ENCODE assay signal across 8 mouse cellular contexts in genomic region chr10:78575690-78576089, GRCm38 (mm10). TPM values are rescaled to one million over a fixed set of nuclear protein-coding genes. Genes with fewer than 3 reads are reported as not detected.
DNase-seq lines count a peak whose midpoint lies in the region; ATAC-seq lines count a peak whose summit lies in the region.

No protein-coding gene starts in this region.

- peak overlapping the region; percentile 73; the same call in 1 of the 2 replicates for H3K9ac ChIP-seq in kidney, embryonic 16.5 days (replicated peaks; ENCODE audit: low read length)
- peak overlapping the region; percentile 84 for H3K9ac ChIP-seq in liver, embryonic 13.5 days

- 83% methylated on average over 2 of the region's 2 CpGs for WGBS in heart, embryonic 10.5 days
- WGBS in kidney, embryonic 16.5 days: 76% methylated on average over 2 of the region's 2 CpGs
- 82% methylated on average over 2 of the region's 2 CpGs for WGBS in liver, embryonic 13.5 days (ENCODE audit: insufficient replicate concordance)

- ATAC-seq in kidney, embryonic 16.5 days (ENCODE audit: low FRiP score, low TSS enrichment): no peak
- ATAC-seq in liver, embryonic 13.5 days (ENCODE audit: low read depth): no peak

- peak overlapping the region; percentile 94; the same call in 1 of the 2 replicates for H3K27ac ChIP-seq in heart, embryonic 10.5 days
- H3K27ac ChIP-seq in kidney, embryonic 16.5 days (ENCODE audit: low read length): no peak overlapping the region
- H3K27ac ChIP-seq in liver, embryonic 13.5 days: peak overlapping the region; percentile 87

- H3K36me3 ChIP-seq in heart, embryonic 10.5 days: peaks cover 42% of the 10 kb centered on the region
- peaks cover 20% of the 10 kb centered on the region for H3K36me3 ChIP-seq in kidney, embryonic 16.5 days (ENCODE audit: insufficient read depth, low read length)
- peaks cover 39% of the 10 kb centered on the region for H3K36me3 ChIP-seq in liver, embryonic 13.5 days

- peak; percentile 50 to 53 for DNase-seq in lung, adult 18-20 months
- DNase-seq in lung, postnatal 25 days (ENCODE audit: low spot score): no peak
- DNase-seq in c-Kit-positive CD71-positive TER-119-positive erythroid progenitor cells, embryonic 14.5 days (ENCODE audit: low spot score): peak; percentile 14
- peak; percentile 56 for DNase-seq in heart, embryonic 10.5 days (ENCODE audit: low spot score)
- DNase-seq in liver, embryonic 13.5 days: no peak
- peak; percentile 55 for DNase-seq in ovary, postnatal 36 days (ENCODE audit: low spot score)
- DNase-seq in natural killer cell, adult 2 months (ENCODE audit: low spot score in 2 of 2): no peak

- no peaks in the 10 kb centered on the region for H3K27me3 ChIP-seq in heart, embryonic 10.5 days (ENCODE audit: insufficient read depth, poor library complexity, severe bottlenecking)
- H3K27me3 ChIP-seq in kidney, embryonic 16.5 days (ENCODE audit: insufficient read depth, low read length): no peaks in the 10 kb centered on the region
- H3K27me3 ChIP-seq in liver, embryonic 13.5 days: no peaks in the 10 kb centered on the region

- peaks cover 10% of the 10 kb centered on the region; the same call in 1 of the 2 replicates for H3K4me1 ChIP-seq in heart, embryonic 10.5 days
- H3K4me1 ChIP-seq in kidney, embryonic 16.5 days (ENCODE audit: insufficient read depth, low read length): peaks cover 7% of the 10 kb centered on the region
- H3K4me1 ChIP-seq in liver, embryonic 13.5 days (replicated peaks): peaks cover 30% of the 10 kb centered on the region

- H3K4me3 ChIP-seq in heart, embryonic 10.5 days: peak overlapping the region; percentile 71; the same call in 1 of the 2 replicates
- H3K4me3 ChIP-seq in kidney, embryonic 16.5 days (ENCODE audit: low read length): no peak overlapping the region
- H3K4me3 ChIP-seq in liver, embryonic 13.5 days (replicated peaks): peak overlapping the region; percentile 78

- no peaks in the 10 kb centered on the region for H3K9me3 ChIP-seq in heart, embryonic 10.5 days
- H3K9me3 ChIP-seq in kidney, embryonic 16.5 days (ENCODE audit: low read length): no peaks in the 10 kb centered on the region
- no peaks in the 10 kb centered on the region for H3K9me3 ChIP-seq in liver, embryonic 13.5 days (replicated peaks)

- peak overlapping the region; percentile 63; the same call in 1 of the 2 replicates for H3K4me2 ChIP-seq in kidney, embryonic 16.5 days (replicated peaks; ENCODE audit: low read depth, low read length)
- peak overlapping the region; percentile 89 for H3K4me2 ChIP-seq in liver, embryonic 13.5 days

RNA-seq across cellular contexts. Expression of gene Ilvbl, which starts 1.5 kb away (rescaled TPM):
- polyA plus RNA-seq in heart, embryonic 10.5 days (2016; fragmentation: Nextera tagmentation; extraction: Ambion mirVana): 41.3 and 43.1 TPM in 2 replicates
- 62.7 and 67.2 TPM in 2 replicates for polyA plus RNA-seq in kidney, embryonic 16.5 days (2015; fragmentation: Nextera tagmentation; extraction: Ambion mirVana)
- 16.7 and 17.4 TPM in 2 replicates for polyA plus RNA-seq in liver, embryonic 13.5 days (2015; fragmentation: Nextera tagmentation; extraction: Ambion mirVana)

RNA-seq across cellular contexts. Expression of gene Syde1, which starts 16.1 kb away (rescaled TPM):
- polyA plus RNA-seq in heart, embryonic 10.5 days (2016; fragmentation: Nextera tagmentation; extraction: Ambion mirVana): 12.2 and 13.3 TPM in 2 replicates
- polyA plus RNA-seq in kidney, embryonic 16.5 days (2015; fragmentation: Nextera tagmentation; extraction: Ambion mirVana): 18.1 and 20.4 TPM in 2 replicates
- 1.8 TPM in 2 replicates for polyA plus RNA-seq in liver, embryonic 13.5 days (2015; fragmentation: Nextera tagmentation; extraction: Ambion mirVana)

RNA-seq across cellular contexts. Expression of gene Olfr1357, which starts 42.2 kb away (rescaled TPM):
- not detected in 2 replicates for polyA plus RNA-seq in heart, embryonic 10.5 days (2016; fragmentation: Nextera tagmentation; extraction: Ambion mirVana)
- not detected in 2 replicates for polyA plus RNA-seq in kidney, embryonic 16.5 days (2015; fragmentation: Nextera tagmentation; extraction: Ambion mirVana)
- not detected in 2 replicates for polyA plus RNA-seq in liver, embryonic 13.5 days (2015; fragmentation: Nextera tagmentation; extraction: Ambion mirVana)

RNA-seq across cellular contexts. Expression of gene Olfr1358, which starts 58.5 kb away (rescaled TPM):
- polyA plus RNA-seq in heart, embryonic 10.5 days (2016; fragmentation: Nextera tagmentation; extraction: Ambion mirVana): not detected in 2 replicates
- polyA plus RNA-seq in kidney, embryonic 16.5 days (2015; fragmentation: Nextera tagmentation; extraction: Ambion mirVana): not detected in 2 replicates
- polyA plus RNA-seq in liver, embryonic 13.5 days (2015; fragmentation: Nextera tagmentation; extraction: Ambion mirVana): not detected in 2 replicates

Comparison
In these comparisons a context has a peak if more than half of its experiments do, and no peak if none do; other contexts are left out.
1. DNase-seq: peak in lung, adult 18-20 months (2 of 2), c-Kit-positive CD71-positive TER-119-positive erythroid progenitor cells, embryonic 14.5 days (single experiment), heart, embryonic 10.5 days (single experiment) and ovary, postnatal 36 days (single experiment); none in lung, postnatal 25 days (single experiment), liver, embryonic 13.5 days (single experiment) and natural killer cell, adult 2 months (0 of 2).